Mouse (Mus musculus) B cell, adult 2 months (primary cell): ENCODE measurements around the gene Dock2.
A peak's percentile ranks its signal among the peaks of the same experiment; 100 is the strongest.
"Not testable (repeated sequence)": the region's sequence is repeated elsewhere in the genome, so short reads cannot be mapped to it uniquely, and the experiment has no call there.

Experiments
- DNase-seq, 2 experiments: peaks; one replicate each; pipeline ENCODE4 v3.0.0; 2022

Gene Dock2

GRCm38 (mm10) chr11:34783587-34784043 is at the start of gene Dock2:
Gene Dock2 (minus strand): TSS chr11:34783892.
- peak; percentile 85 to 86 for DNase-seq

DNA sequence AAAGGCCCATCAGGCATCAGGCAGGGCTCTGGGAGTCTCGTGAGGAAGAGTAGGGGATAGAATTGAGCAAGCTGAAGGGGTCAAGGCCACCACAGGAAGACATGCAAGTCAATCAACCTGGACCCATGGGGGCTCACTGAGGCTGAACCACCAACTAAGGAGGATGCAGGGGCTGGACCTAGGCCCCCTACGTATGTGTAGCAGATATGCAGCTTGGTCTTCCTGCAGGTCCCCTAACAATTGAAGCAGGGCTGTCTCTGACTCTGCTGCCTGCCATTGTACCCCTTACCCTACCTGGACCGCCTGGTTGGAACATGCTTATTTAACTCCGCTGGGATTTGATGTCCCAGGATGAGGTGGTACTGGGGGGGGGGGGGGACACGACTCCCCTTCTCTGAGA is 49.0 kb upstream of the Dock2 start:
- DNase-seq = no peak

DNA sequence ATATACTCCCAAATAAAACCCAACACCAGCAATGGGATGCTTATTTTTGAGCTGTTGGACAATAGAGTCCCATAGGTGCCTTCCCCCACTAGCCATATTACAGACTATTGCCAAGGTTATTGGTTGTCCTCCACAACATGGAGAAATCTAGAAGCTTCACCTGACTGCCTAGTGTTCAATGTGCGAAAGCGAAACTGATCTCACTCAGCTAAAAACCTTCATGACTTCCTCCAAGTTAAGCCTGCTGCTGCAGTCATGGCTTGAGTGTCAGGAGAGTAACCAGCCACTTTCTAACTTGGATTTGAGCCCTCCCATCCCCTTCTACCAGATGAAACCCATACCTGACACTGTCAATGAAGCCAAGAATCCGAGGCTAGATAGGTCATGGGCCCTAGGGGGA is 44.1 kb upstream of the Dock2 start:
- no peak for DNase-seq

GRCm38 (mm10) chr11:34826940-34827339 is 43.2 kb upstream of the Dock2 start:
- peak in 1 of 2 experiments; percentile 16 for DNase-seq

- DNase-seq = no peak
Measured at GRCm38 (mm10) chr11:34824791-34825190, 41.1 kb upstream of the Dock2 start.

DNA sequence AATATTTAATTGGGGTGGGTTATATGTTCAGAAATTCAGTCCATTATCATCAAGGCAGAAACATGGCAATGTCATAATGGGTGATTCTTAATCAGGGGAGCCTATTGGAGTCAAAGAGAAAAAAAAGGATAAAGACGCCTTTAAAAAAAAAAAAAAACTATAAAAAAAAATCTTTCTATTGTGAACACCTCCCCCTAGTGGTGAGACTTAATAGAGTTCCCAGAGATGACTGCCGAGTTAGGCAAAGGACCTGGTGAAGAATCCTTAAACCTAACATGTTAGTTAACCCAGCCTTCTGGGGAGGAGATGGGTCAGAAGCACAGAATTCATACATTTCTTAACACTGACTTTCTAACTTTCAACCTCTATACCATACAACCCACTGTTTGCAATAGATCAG is 31.1 kb upstream of the Dock2 start:
- peak; percentile 23 to 34 for DNase-seq

DNA sequence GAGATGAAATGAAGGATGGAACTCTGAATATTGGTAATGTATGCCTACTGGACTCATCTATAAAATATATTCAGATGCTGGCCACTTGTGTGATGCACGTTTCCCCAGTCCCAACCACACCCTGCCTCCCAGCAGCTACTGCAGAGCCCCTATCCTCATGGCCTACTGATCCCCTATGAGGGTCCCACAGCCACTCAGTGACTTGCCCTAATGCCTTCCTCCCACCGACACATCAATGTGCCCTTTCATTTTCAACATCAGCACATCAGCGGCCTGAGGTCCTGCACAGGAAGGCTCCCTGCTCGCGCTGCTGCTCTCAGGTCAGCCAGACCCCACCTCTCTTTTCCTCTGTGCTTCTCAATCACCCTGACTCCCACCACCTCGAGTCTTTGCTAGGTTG is 30.6 kb upstream of the Dock2 start:
- no peak for DNase-seq

DNA sequence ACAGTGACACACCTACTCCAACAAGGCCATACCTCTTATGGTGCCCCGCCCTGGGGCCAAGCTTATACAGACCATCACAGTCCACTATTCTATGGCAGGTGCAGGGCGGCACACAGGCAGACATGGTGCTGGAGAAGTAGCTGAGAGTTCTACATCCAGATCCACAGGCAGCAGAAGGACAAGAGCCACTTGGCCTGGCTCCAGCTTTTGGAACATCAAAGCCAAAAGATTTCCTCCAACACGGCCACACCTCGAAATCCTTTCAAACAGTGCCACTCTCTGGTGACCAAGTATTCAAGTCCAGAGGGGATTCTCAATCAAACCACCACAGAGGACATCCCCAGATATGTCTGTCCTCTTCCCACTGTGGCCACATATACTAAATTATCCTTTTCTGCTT is 21.3 kb upstream of the Dock2 start:
- not testable (repeated sequence) for DNase-seq

DNA sequence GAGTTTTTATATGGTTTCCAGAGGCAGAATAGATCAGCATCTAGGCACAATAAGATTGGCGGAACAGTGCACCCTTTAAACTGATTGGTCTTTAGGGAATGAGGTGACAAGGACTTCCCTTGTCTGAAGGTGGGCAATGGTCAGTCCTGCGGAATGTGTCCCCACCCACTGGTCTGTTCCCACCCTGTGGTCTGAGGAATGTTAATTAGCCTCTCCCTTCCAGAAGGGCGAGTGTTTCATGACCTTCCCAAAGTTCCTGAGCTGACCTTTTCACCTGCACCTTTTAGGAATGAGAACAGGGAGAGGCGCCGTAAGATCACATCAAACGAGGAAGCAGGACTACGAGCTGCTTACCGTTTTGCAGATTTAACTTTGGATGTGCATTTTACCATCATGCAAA is 14.4 kb upstream of the Dock2 start:
- DNase-seq = not testable (repeated sequence)

DNA sequence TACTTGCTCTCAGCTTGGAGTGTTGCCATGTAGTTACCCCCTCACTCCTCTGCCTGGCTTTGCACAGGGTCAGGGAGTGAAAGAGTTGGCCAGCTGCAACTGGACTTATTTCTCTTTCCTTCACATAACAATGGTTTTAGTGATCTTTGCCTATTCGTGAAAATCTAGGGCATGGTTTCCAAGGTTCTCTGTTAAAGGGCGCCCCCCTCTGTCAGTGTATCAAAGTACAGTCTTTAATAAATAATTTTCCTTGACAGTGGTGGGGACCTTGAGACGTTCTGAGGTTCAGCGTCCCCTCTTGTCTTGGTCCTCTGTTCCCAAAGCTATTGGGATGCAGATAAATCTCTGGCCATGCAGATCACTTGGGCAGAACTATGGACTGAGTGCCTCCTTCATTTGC is 12.4 kb upstream of the Dock2 start:
- DNase-seq = peak; percentile 82 to 85

- DNase-seq = peak; percentile 45 to 46
Measured at GRCm38 (mm10) chr11:34791872-34792271, 8.2 kb upstream of the Dock2 start.

GRCm38 (mm10) chr11:34784864-34785263 is 1.2 kb upstream of the Dock2 start:
- DNase-seq = peak; percentile 34 to 41

DNA sequence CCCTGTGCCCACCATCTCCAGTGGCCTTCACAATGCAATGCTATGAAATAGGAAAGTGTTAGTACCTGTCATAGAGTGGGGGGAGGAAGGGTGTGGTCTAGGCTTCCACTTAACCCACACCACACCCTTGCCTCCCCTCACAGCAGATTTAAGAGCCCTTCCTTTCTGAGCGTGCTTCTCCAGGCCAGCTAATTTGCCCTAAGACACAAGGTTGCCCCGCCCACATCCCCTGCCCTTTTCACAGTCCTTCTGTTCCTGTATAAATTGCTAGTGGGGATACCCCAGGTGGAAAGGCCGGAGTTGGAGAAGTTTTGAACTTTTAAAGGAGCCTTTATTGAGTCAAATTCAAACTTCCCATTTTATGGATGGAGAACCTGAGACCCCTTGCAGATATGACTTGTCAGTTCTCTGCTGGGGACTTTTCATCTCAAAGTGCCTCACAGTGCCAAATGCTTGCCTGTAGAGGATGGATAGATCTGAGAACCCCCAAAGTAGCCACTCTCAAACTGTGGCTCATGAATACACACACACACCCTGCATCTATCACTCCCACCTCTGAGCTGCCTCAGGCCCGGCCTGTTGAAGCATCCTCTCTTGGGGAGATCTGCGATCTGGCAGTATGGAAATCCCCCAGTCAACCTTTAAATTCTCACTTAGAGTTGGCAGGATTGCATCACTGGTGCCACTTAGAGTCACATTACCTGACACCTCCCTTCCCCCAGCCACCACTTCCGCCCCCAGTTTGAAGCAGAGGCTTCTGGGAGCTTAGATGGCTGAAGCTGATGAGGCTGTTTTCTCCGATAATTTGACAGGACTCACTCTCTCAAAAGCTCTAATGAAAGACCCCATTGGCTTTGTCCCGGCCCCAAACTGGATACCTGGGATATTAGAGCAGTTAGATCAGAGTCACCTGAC is 919 bp downstream of the Dock2 start:
- DNase-seq = peak; percentile 93 to 96

DNA sequence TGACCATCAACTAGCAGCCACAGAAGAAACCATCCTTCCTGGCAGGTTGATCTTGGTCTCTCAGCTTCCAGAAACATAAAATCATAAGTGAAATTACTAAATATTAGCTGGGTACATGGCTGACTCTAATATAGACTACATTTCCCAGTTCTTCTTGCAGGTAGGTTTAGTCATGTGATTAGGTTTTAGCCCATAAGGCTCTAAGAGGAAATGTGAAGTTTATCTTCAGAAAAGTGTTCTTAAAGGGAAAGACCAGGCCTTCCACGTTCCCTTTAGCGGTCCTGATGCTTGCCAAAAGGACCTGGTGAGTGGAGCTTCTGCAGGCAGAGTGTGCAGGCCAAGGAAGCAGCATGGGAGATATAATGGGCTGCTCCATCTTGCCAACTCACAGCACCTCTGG is 2.9 kb downstream of the Dock2 start:
- DNase-seq = no peak

- DNase-seq = no peak
Measured at GRCm38 (mm10) chr11:34779966-34780365, 3.7 kb downstream of the Dock2 start.

- DNase-seq = peak; percentile 31 to 46
Measured at GRCm38 (mm10) chr11:34778351-34778750, 5.3 kb downstream of the Dock2 start.

GRCm38 (mm10) chr11:34777529-34777928 is 6.2 kb downstream of the Dock2 start:
- no peak for DNase-seq

DNA sequence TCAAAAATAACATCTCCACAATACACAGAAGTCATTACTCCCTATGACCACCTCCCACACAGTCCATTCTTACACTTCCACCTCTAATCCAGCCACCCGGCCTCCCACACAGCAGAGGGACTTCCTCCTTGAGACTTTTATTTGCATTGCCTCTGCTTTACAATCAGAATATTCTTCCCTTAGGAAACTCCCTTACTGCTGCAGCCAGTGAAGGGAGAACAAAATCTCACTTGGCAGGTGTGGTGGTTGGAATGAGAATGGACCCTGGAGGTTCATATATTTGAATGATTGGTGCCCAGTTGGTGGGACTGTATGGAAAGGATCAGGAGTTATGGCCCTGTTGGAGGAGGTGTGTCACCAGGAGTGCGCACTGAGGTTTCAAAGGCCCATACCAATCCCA is 7.6 kb downstream of the Dock2 start:
- no peak for DNase-seq

DNA sequence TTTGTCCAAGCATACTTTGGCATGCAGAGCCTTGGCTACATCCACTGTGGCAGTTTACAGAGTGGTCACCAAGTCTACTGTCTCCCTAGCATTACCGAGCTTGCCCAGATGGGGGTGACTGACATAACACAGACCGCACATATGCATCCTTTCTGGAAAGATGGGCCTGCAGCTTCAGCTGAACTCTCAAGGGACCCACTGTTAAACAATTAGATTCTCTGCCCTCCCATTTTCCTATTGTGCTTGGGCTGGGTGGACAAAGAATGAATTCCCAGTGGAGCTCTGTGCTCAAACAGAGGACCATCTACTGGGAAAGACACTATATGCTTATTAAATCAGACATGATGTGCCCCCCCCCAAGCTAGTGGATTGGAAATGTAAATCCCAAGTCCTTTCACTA is 9.1 kb downstream of the Dock2 start:
- DNase-seq = peak; percentile 45 to 49

DNA sequence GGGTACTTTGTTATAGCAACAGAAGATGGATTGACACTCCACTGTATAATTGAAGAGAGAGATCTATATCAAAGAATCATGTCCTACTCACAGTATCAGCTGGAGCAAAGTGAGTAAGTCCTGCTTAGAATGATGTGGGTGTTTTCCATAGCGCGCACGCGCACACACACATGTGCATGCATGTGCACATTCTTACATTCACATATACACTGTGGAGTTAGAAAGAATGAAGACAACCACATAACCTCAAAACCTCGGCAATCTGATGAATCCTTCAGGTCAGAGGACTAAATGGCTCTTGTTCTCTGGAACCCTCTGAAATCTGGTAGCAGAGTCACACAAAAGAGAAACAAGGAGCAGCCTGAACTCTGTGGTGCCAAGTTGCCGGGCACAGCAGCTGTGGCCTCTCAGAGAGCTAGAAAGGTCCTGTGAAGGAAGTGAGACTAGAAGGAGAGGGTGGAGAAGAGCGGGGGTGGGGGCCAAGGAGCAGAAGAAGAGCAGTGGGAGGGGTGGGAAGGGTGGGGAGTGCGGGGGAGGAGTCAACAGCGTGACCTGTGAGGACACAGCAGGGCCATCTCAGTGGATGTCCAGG is 10.3 kb downstream of the Dock2 start:
- peak; percentile 43 to 47 for DNase-seq

DNA sequence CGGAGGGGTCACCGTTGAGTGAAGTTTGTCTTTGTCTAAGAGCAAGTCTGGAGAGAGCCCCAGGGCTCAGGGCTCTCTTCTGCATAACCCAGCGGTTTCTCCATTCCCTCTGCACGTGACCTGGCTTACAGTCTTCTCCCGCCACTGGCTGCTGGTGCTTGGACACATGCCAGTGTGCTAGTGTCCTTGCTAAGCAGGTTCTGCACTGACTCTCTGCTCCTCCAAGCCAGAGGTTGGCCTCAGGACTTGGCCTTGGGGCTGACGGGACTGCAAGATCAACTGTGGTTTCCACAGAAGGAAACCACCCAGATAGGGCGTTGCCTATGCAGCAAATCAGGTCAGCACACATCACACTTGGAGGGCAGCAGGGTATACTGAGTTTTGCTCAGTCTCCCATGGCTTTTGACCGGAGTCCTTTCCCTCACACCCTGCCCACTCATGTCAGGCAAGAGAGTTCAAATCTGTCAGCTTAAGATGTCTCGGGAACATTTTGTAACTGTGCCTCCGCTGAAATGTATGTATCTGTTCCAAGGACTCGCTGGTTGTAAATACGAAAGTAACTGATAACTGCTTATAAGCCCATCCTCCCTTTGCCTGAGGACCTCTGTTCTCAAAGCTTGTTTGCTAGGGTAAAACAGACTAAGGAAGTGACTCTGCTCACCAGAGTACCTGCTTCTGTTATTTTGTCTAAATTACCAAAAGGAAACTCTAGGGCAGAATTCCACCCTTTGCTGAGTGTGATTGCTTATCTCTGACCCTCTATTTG is 12.3 kb downstream of the Dock2 start:
- peak; percentile 71 to 73 for DNase-seq

- DNase-seq = peak; percentile 57 to 62
Measured at GRCm38 (mm10) chr11:34770666-34771065, 13.0 kb downstream of the Dock2 start.

- DNase-seq = no peak
Measured at GRCm38 (mm10) chr11:34769946-34770345, 13.7 kb downstream of the Dock2 start.
